Mouse (Mus musculus) limb, embryonic 11.5 days (tissue): ENCODE measurements around the gene Cfap126. TPM values are rescaled to one million over a fixed set of nuclear protein-coding genes. Genes with fewer than 3 reads are reported as not detected.

ENCODE experiments used
- ATAC-seq: fragments of 200-750 bp; cut with Nextera tagmentation; 2 replicates; pipeline ENCODE4 v1.8.0; 2017; ENCODE audit warnings: low read depth; ENCODE audit not compliant: insufficient number of reproducible peaks, low FRiP score, low TSS enrichment
- DNase-seq: peaks from one replicate; pipeline ENCODE4 v3.0.0-alpha.2; 2015; ENCODE audit warnings: low spot score
- H3K27ac ChIP-seq: fragments of 300-500 bp; sonication (generic); replicated peaks from 2 replicates; pipeline ENCODE4 v1.5.1; 2014; ENCODE audit warnings: low read depth, mild to moderate bottlenecking, low read length
- H3K27me3 ChIP-seq: fragments of 300-500 bp; sonication (generic); 2 replicates; pipeline ENCODE4 v1.6.1; 2014; ENCODE audit warnings: mild to moderate bottlenecking, low read length, mixed read lengths; ENCODE audit not compliant: control insufficient read depth, insufficient read depth
- H3K36me3 ChIP-seq: fragments of 300-500 bp; sonication (generic); 2 replicates; pipeline ENCODE4 v1.6.1; 2014; ENCODE audit warnings: mild to moderate bottlenecking, low read length, moderate library complexity, mixed read lengths; ENCODE audit not compliant: control insufficient read depth, insufficient read depth
- H3K4me1 ChIP-seq: fragments of 300-500 bp; sonication (generic); 2 replicates; pipeline ENCODE4 v1.6.1; 2014; ENCODE audit warnings: low read length, mixed read lengths; ENCODE audit not compliant: control insufficient read depth, insufficient read depth
- H3K4me2 ChIP-seq: fragments of 300-500 bp; sonication (generic); 2 replicates; pipeline ENCODE4 v1.6.1; 2014; ENCODE audit warnings: low read depth, mild to moderate bottlenecking, moderate library complexity; ENCODE audit not compliant: severe bottlenecking
- H3K4me3 ChIP-seq: fragments of 300-500 bp; sonication (generic); 2 replicates; pipeline ENCODE4 v1.5.1; 2014; ENCODE audit warnings: low read depth, low read length
- H3K9ac ChIP-seq: fragments of 300-500 bp; sonication (generic); 2 replicates; pipeline ENCODE4 v1.6.1; 2014; ENCODE audit warnings: mild to moderate bottlenecking, low read length
- H3K9me3 ChIP-seq: fragments of 300-500 bp; sonication (generic); 2 replicates; pipeline ENCODE4 v1.6.1; 2016; ENCODE audit warnings: low read length; ENCODE audit not compliant: control insufficient read depth
- WGBS: fragments of 180-500 bp; shearing (Covaris S2); extraction: QIAGEN DNeasy Blood & Tissue Kit; methylation state at CpG from one replicate; pipeline ENCODE4 v1.1.7; 2014; 5-methylcytosine and 5-hydroxymethylcytosine counted together
- polyA plus RNA-seq: library from polyadenylated mRNA; unstranded; fragments of >200 nt; fragmentation: Nextera tagmentation; extraction: Ambion mirVana; gene quantifications from 2 replicates; pipeline ENCODE4 v1.2.1, GENCODE M21; 2014

Gene Cfap126
- polyA plus RNA-seq, 1 experiment from 2014 or later = 1.7 TPM

GRCm38 (mm10) chr1:171149974-171150760, 36.4 kb downstream of the Cfap126 start, which contains the start of the genes Sdhc and Mpz:
Gene Sdhc (minus strand): TSS chr1:171150603.
Gene Mpz (plus strand): TSS chr1:171150711.
- Histone ChIP-seq H3K4me3 (peak within 1 kb of the TSS; percentile 93), H3K4me1 (0 out of 2 replicates have a peak, but pooled peaks cover 4% of the 10 kb centered on the region), H3K9ac (peak within 1 kb of the TSS; percentile 83), H3K27me3 (no peaks in the 10 kb centered on the region), H3K9me3 (no peaks in the 10 kb centered on the region), H3K27ac (peak within 1 kb of the TSS; percentile 68), H3K36me3 (no peaks in the 10 kb centered on the region), H3K4me2 (peak within 1 kb of the TSS; percentile 67)
- ATAC-seq (peak; percentile 96), DNase-seq (peak; percentile 98)
- WGBS = under 1% methylated on average over 34 of the region's 34 CpGs

- Histone ChIP-seq H3K9ac (peak overlapping the region; percentile 83), H3K4me3 (peak overlapping the region; percentile 93), H3K27ac (peak overlapping the region; percentile 68), H3K27me3 (no peaks in the 10 kb centered on the region), H3K4me1 (0 out of 2 replicates have a peak, but pooled peaks cover 4% of the 10 kb centered on the region), H3K4me2 (peak overlapping the region; percentile 67), H3K36me3 (no peaks in the 10 kb centered on the region), H3K9me3 (no peaks in the 10 kb centered on the region)
- DNase-seq (no peak), ATAC-seq (peak; percentile 36; the same call in 1 of the 2 replicates)
- 6% methylated on average over 18 of the region's 18 CpGs for WGBS
Observed at GRCm38 (mm10) chr1:171150838-171151391, 37.2 kb downstream of the Cfap126 start.

- H3K36me3 ChIP-seq = no peaks in the 10 kb centered on the region
- H3K9ac ChIP-seq = no peak overlapping the region
- no peak for DNase-seq
- no peak overlapping the region for H3K4me3 ChIP-seq
- no peak overlapping the region for H3K4me2 ChIP-seq
- no peaks in the 10 kb centered on the region for H3K9me3 ChIP-seq
- no peaks in the 10 kb centered on the region for H3K27me3 ChIP-seq
- 86% methylated on average over 4 of the region's 4 CpGs for WGBS
- no peak overlapping the region for H3K27ac ChIP-seq
- no peak for ATAC-seq
- H3K4me1 ChIP-seq = 0 out of 2 replicates have a peak, but pooled peaks cover 4% of the 10 kb centered on the region
Observed at GRCm38 (mm10) chr1:171151966-171152365, 38.2 kb downstream of the Cfap126 start.

- no peaks in the 10 kb centered on the region for H3K36me3 ChIP-seq
- DNase-seq = no peak
- H3K27me3 ChIP-seq = peaks cover 12% of the 10 kb centered on the region; the same call in 1 of the 2 replicates
- H3K9me3 ChIP-seq = no peaks in the 10 kb centered on the region
- no peak overlapping the region for H3K27ac ChIP-seq
- H3K4me1 ChIP-seq = no peaks in the 10 kb centered on the region
- no peak for ATAC-seq
- H3K9ac ChIP-seq = no peak overlapping the region
- no peak overlapping the region for H3K4me2 ChIP-seq
- H3K4me3 ChIP-seq = no peak overlapping the region
- WGBS = 84% methylated on average over 3 of the region's 3 CpGs
Observed at GRCm38 (mm10) chr1:171156644-171157043, 42.9 kb downstream of the Cfap126 start.

- Histone ChIP-seq H3K36me3 (no peaks in the 10 kb centered on the region), H3K27ac (no peak overlapping the region), H3K4me2 (no peak overlapping the region), H3K9ac (no peak overlapping the region), H3K9me3 (no peaks in the 10 kb centered on the region), H3K4me3 (no peak overlapping the region), H3K27me3 (peaks cover 12% of the 10 kb centered on the region; the same call in 1 of the 2 replicates), H3K4me1 (no peaks in the 10 kb centered on the region)
- ATAC-seq (no peak), DNase-seq (no peak)
Observed at GRCm38 (mm10) chr1:171157965-171158364, 44.2 kb downstream of the Cfap126 start.

GRCm38 (mm10) chr1:171159485-171159975, 45.8 kb downstream of the Cfap126 start:
- Histone ChIP-seq H3K27me3 (peaks cover 12% of the 10 kb centered on the region; the same call in 1 of the 2 replicates), H3K36me3 (no peaks in the 10 kb centered on the region), H3K9ac (no peak overlapping the region), H3K4me3 (peak overlapping the region; percentile 23), H3K9me3 (no peaks in the 10 kb centered on the region), H3K27ac (no peak overlapping the region), H3K4me1 (no peaks in the 10 kb centered on the region), H3K4me2 (peak overlapping the region; percentile 44)
- peak; percentile 29 for DNase-seq
- no peak for ATAC-seq
- 3% methylated on average over 15 of the region's 15 CpGs for WGBS

GRCm38 (mm10) chr1:171162526-171162925, 48.8 kb downstream of the Cfap126 start:
- WGBS = 93% methylated on average over 3 of the region's 3 CpGs
- no peak for DNase-seq

GRCm38 (mm10) chr1:171164258-171164657, 50.5 kb downstream of the Cfap126 start:
- H3K4me2 ChIP-seq = no peak overlapping the region
- 35% methylated on average over 3 of the region's 3 CpGs for WGBS
- no peak overlapping the region for H3K4me3 ChIP-seq
- H3K9me3 ChIP-seq = no peaks in the 10 kb centered on the region
- peaks cover 9% of the 10 kb centered on the region; the same call in 1 of the 2 replicates for H3K27me3 ChIP-seq
- H3K27ac ChIP-seq = no peak overlapping the region
- H3K36me3 ChIP-seq = no peaks in the 10 kb centered on the region
- H3K4me1 ChIP-seq = no peaks in the 10 kb centered on the region
- H3K9ac ChIP-seq = no peak overlapping the region
- ATAC-seq (no peak), DNase-seq (no peak)

More at GRCm38 (mm10) chr1:171162526-171162925, 48.8 kb downstream of the Cfap126 start:
- Histone ChIP-seq H3K27me3 (peaks cover 12% of the 10 kb centered on the region; the same call in 1 of the 2 replicates), H3K4me1 (no peaks in the 10 kb centered on the region), H3K4me2 (no peak overlapping the region), H3K27ac (no peak overlapping the region), H3K9me3 (no peaks in the 10 kb centered on the region), H3K4me3 (no peak overlapping the region), H3K9ac (no peak overlapping the region), H3K36me3 (no peaks in the 10 kb centered on the region)
- no peak for ATAC-seq
